Mouse (Mus musculus): Measurements from ENCODE around the gene Colgalt2.

DNA sequence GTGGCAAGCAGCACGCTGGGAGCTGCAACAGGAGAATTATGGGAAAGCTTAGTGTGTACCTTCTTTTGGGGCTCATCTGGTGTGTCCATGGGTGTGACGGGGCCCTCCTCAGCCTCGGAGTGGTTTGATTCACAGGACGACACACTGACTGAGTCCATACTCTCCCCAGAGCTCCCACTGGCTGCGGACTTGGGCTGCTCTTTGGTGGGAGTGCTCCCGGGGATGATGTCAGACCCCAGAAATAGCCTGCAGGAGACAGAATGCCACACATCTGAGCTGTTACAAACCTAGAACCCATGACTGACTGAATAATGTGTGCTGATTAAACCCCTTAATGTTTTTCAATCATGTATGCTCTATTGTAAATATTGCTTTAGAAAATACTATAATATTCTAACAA lies 128.6 kb downstream of the Colgalt2 start:
- TF ChIP-seq GATA1 (IDR thresholded peaks at IDR 0.05; ENCODE audit: low read length) (no peak), TAL1 (IDR thresholded peaks at IDR 0.05; ENCODE audit: low read length) (no peak)
